Mouse (Mus musculus) liver (tissue): ENCODE data around the gene Ern1.

Experiments used
- DNase-seq: peaks from one replicate; pipeline ENCODE4 v3.0.0-alpha.2; 2020; ENCODE audit warnings: mixed read lengths

Ern1 gene

DNA sequence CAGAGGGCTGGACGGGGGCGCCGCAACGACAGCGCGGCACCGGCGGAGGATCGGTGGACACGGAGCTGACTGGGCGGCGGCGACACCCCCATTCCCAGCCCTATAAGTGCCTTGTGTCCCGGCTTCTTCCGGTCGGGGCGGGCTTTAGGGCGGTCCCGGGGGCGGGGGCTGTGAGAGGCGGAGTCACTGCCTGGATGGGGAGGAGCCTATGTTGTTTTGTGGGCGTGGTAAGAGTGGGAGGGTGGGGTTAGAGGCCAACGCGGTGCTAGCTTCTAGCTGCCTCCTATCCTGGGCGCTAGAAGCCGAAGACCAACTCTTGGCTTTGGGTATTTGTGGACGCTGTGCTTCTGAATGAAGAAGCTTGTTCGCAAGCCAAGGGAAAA, at the start of gene Ern1:
Gene Ern1, minus strand, starts transcription at position 120 of the 383 bp plus-strand sequence.
- DNase-seq, result peak; percentile 96

- no peak for DNase-seq
Observed at GRCm38 (mm10) chr11:106536253-106536912, 48.7 kb upstream of the Ern1 start.

- DNase-seq, result no peak
Observed at GRCm38 (mm10) chr11:106535660-106536252, 48.1 kb upstream of the Ern1 start.

DNA sequence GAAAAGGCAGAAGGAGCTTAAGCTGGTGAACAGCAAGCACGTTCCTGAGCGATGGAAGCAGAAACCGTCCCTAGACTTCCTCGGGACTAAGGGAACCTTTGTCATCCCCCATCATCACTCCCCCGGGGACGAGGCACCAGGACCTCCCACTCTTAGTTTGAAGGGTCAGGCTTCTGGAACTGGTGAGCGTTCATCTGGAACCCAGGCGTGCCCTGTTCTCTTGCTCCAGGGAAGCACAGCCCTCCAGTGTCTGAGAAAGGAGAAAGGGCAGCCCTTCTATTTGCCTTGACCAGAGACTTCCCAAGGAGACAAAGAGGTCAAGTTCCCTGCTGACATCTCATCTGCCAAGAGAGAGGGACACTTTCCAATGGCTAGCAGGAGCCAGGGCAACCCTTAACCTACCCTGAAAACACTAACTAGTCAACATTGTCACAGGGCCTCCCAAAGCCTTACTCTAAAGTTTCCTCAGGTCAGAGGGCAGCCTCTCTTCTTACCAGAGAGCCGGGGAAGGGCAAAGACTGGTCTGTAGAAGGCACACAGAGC, 44.7 kb upstream of the Ern1 start:
- no peak for DNase-seq

DNA sequence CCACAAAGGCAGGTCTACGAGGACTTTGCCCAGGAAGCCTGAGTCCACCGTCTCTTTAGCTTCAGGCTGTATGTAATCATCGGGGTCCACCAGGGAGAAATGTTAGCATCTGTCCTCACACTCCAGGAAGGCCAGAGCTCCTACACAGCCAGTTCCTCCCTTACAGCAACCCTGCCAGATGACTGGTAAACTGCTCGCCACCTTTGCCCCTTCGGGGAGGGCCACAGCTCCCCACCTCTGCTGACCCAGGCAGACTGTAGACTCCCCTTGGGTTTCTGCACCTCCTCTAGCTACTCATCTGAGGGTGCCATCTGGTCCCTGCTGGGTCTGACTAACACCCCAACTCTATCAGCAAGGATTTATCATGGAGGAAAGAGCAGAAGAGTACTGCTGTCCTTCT, 42.1 kb upstream of the Ern1 start:
- no peak for DNase-seq

GRCm38 (mm10) chr11:106529113-106529512, 41.5 kb upstream of the Ern1 start:
- no peak for DNase-seq

- DNase-seq, result no peak
Observed at GRCm38 (mm10) chr11:106527926-106528325, 40.3 kb upstream of the Ern1 start.

DNA sequence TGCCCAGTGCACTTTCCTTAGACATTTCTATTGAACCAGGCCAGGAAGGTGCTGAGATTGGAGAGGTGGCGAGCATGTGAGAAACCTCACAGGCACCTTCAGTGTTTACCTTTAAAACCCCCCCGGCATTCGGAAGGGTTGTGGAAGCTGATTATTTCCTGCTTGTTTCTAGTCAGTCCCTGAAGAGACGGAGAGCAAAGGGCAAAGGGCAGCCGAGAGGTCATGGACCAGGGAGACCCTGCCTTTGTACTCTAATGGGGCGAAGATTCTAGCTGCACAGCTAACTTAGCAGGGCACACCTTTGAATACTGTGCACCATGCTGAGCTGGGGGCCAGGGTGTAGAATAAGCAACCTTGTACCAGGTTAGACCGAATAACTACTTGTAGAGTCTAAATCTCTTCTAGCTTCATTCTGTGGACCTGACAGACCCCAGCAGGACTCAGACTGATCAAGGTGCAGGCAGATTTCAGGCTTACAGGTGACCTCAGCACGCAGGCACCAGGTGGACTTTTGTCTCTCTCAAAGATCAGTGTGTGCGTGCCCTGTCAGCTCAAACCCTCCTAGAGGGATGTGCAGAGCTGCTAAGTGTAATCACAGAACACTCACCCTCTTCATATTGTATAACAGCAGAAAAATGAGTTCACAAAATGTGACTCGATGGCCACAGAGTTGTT, 39.6 kb upstream of the Ern1 start:
- DNase-seq, result no peak

- no peak for DNase-seq
Observed at GRCm38 (mm10) chr11:106522538-106522937, 34.9 kb upstream of the Ern1 start.

DNA sequence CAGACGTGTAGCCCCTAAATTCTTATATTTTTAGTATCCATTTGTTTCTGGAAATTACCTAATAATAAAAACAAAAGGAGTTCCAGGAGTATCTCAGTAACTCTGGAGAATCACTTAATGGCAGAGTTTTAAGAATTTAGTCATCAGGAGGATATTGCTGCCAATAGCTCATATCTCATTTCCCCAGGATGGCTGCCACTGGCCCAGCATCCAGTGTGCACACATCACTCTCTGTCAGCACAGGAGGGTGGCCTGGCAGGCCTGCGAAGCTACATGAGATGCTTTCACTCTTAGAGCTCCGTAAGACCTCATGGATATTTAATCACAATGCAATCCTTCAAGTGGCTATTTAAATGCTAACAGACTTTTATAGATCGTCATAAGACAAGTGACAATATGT, 34.0 kb upstream of the Ern1 start:
- no peak for DNase-seq

- no peak for DNase-seq
Observed at GRCm38 (mm10) chr11:106520404-106520803, 32.8 kb upstream of the Ern1 start.

DNA sequence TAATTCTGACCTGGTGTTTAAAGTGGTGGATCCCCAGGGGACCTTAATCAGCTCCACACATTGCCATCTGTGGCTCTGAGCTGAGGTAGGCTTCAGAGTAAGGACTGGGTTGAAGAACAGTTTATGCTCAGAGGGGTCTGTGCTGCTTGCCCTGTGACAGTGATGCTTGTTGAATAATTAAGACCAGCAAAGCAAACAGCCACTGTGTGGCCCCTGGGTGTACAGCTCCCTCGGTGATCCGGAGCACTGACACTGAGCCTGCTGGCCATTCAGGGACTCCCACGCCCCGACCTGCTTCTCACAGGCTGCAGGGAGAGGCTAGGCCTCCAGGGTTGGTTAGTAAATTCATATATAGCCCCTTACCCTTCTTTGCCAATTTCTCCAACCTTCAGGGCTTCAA, 31.9 kb upstream of the Ern1 start:
- no peak for DNase-seq

- no peak for DNase-seq
Observed at GRCm38 (mm10) chr11:106518391-106518790, 30.7 kb upstream of the Ern1 start.

DNA sequence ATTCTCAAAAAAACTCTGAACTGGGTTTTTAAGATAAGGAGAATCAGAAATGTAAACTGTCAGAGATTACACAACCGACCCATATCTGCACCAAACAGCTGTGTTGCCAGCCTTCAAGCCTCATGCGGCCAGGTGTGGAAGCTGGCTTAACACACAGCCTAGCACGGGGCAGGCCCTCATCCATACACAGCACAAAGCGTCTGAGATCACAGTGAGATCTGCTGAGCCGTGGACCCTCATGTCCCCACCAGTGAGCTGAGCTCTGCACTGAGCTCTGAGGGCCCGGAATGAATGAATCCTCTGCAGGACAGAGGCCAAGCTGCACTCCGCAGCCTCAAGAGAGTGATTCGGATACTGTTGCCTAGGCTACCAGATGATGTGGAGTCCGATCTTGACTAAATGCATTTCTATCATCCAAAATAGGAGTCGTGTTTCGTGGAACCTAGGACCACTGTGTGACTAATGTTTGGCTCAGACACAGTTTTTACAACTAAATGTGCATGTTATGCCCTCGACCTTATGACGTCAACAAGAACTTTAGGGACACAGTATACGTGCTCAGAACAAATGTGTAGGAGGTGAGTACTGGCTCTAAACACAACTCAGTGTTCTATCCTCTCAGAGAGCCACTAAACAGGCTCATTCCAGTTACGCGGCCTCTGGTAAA, 27.6 kb upstream of the Ern1 start:
- DNase-seq, result peak; percentile 55

DNA sequence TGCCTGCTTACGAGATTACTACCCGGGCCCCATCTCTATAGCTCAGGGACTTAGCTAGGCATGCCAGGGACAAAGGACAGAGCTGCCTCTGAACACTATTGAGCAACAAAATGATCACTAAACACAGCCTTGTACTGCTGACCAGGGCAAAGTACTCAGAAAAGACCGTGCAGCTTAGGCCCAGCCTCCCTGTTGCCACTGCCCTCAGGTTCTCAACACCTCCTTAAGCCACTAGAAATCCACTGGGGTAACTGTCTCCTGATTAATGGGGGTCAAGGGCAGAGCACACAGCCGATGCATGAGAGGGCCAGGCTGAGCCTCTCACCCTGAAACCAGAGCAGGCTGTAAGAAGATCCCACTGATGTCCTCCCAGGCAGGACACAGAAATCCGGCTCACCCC, 26.8 kb upstream of the Ern1 start:
- no peak for DNase-seq

DNA sequence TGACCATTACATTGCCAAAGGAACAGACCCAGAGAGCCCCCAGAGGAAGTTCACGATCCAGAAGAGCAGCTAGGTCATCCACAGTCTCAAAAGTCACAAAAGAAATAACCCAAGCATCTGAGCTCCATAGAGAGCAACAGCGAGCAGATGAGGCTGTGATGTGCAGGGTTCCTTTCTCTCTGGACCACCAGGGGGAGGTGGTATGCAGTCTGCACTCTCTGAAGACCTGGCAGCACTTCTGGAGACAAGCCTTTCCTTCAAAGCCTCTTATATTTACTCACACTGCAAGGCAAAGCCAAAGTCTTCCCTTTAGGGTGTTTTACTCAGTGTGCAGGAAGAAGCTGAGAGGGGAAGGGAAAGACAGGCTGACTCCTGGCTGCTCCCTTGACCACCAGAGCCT, 25.5 kb upstream of the Ern1 start:
- peak; percentile 43 for DNase-seq

GRCm38 (mm10) chr11:106512006-106512390, 24.3 kb upstream of the Ern1 start:
- no peak for DNase-seq

DNA sequence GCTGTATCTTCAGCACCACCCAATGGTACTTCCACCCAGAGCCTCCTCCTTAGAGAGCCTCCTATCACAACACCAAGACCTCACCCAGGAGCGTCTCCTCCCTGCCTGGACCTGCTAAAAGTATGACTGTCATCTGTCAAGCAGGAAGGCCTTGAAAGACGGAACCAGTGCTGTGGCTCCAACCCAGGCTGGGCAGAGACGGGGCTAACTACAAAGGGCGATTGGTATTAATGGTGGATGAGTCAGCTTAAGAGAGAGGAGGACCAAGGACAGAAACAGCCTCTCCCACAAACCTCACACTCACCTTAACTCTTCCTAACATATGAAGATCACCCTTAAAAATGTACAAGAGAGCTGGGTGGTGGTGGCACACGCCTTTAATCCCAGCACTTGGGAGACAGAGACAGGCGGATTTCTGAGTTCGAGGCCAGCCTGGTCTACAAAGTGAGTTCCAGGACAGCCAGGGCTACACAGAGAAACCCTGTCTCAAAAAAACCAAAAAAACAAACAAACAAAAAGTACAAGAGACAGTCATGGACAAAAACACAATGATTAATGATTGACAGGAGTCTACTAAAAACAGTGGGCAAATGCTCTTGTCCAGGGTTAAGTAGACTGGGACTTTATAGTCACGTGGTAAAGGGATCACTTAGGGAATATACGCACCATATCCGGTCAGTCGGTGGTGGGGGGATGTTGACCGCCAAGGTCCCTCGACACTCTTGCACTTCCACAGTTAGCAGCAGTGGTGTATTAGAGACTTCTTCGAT, 23.8 kb upstream of the Ern1 start:
- DNase-seq, result no peak

DNA sequence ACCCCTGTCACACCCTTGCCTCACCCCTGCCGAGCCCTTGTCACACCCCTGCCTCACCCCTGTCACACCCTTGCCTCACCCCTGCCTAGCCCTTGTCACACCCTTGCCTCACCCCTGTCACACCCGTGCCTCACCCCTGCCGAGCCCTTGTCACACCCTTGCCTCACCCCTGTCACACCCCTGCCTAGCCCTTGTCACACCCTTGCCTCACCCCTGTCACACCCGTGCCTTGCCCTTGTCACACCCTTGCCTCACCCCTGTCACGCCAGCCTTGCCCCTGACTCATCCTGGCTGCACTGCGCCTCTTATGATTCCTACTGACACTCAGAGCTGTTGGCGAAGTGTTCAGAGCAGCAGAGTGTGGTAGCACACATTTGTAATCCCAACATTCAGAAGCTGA, 20.0 kb upstream of the Ern1 start:
- DNase-seq, result peak; percentile 11

DNA sequence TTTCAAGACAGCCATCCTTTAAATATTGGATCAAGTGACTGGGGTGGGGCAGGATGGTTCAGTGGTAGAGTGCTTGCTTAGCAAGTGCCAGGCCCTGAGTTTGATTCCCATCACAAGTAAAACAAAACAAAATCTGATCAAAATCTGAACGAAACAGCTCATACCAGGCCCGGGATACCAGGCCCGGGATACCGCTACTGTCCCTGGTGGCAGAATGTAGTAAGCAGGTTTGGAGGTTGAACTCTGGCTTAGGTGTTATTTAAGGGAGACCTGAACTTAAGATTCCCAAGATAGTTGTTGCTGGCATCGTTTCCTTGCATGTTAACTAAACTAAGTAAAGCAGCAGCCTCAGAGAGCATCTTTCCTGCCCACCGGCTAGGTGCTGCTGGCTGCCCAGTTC, 18.6 kb upstream of the Ern1 start:
- DNase-seq, result no peak

- no peak for DNase-seq
Observed at GRCm38 (mm10) chr11:106504129-106504528, 16.5 kb upstream of the Ern1 start.

DNA sequence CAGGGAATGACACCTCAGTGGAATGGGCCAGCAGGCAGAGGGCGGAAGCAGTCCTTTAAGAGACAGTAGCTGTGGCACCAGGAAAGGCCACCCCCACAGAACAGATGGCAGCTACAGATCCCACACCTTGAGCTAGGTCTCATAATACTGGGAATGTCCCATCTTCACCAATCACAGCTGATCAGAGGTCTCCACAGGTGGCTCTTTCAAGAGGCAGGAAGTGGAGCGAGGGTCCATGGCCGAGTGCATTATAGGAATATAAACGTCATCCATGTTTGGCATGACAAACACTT, 15.7 kb upstream of the Ern1 start:
- DNase-seq, result no peak
